Mouse (Mus musculus) heart, postnatal 4 days (tissue): ENCODE measurements around the gene Zfp384. TPM values are rescaled to one million over a fixed set of nuclear protein-coding genes. Genes with fewer than 3 reads are reported as not detected.
"Not testable (repeated sequence)": the region's sequence is repeated elsewhere in the genome, so short reads cannot be mapped to it uniquely, and the experiment has no call there.

Experiments
- DNase-seq: peaks from one replicate; pipeline ENCODE4 v3.0.0; 2021
- total RNA-seq, 2 experiments: library from RNA; stranded (reverse); gene quantifications; 2 replicates each; pipeline ENCODE4 v1.2.3; 2021

Zfp384 gene
- total RNA-seq, 2 experiments from 2014 or later: 28.5 to 30.7 TPM

- no peak for DNase-seq
Observed at GRCm38 (mm10) chr6:125017682-125018081, 8.7 kb downstream of the Zfp384 start.

- DNase-seq: peak; percentile 78
Observed at GRCm38 (mm10) chr6:125030532-125030931, 21.6 kb downstream of the Zfp384 start.

GRCm38 (mm10) chr6:125031604-125032003 lies 22.7 kb downstream of the Zfp384 start:
- no peak for DNase-seq

GRCm38 (mm10) chr6:125038666-125039065 lies 29.7 kb downstream of the Zfp384 start:
- DNase-seq: no peak

GRCm38 (mm10) chr6:125039131-125039530 lies 30.2 kb downstream of the Zfp384 start:
- no peak for DNase-seq

DNA sequence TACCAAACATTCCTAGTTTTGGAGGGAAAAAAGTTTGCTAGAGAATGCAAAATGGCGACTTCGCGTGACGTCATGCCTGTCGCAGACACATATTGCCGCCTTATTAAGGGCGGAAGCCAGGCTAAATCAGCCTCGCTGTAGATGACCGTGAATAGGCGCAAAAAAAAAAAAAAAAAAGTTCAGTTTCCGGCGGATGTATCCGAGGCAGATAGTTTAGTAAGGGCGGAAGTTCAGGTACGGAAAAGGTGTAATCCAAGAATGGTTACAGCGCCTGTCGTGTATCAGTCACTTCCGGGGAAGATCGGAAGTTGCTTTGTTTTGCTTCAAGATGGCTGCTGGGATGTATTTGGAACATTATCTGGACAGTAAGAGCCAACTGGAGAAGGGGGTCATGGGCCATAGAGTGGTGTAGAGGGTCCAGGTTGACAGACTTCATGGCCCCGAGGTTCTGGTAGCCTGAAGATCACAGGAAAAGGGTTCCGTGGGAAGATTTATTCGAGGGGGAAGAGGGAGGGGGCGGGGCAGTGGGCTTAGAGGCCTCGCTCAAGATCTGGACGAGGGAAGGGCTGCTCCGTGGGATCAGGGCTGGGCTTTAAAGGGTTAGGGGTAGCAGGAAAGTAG lies 30.7 kb downstream of the Zfp384 start, which contains the start of gene Ing4:
TSS of gene Ing4 (plus strand) at position 228 of the 621 bp plus-strand sequence.
- peak; percentile 90 for DNase-seq

DNA sequence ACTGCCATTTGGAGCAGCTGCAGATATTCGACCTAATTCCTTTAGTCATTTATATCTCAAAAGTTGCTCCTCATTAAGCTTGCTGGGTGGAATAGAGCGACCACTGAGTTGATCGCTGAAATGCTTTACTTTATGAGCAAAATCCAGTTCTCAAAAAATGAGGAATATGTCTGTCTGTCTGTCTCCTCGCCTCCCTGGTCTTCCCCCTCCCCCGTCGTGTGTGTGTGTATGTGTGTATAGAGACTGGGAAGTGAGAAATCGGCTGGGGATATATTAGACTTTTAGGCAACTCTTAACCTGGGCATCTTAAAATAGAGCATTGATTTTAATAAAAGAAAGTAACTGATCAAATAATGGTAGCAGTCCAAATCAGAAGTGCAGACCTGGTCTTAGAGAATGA lies 31.3 kb downstream of the Zfp384 start:
- no peak for DNase-seq

DNA sequence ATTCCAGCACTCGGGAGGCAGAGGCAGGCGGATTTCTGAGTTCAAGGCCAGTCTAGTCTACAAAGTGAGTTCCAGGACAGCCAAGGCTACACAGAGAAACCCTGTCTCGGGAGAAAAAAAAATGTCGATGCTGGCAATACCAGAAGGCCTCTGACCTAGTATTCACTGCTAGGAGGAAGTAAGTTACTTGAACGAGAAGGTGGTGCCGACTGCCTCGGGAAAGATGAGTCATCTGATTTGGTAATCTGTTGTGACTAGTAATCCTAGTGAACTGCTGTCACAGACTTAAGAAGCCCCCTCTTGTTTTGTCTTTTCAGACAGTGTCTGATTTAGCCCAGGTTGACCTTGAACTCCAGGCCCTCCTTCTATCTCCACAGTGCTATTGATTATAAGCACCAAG lies 32.1 kb downstream of the Zfp384 start:
- DNase-seq: no peak

- DNase-seq: no peak
Observed at GRCm38 (mm10) chr6:125042081-125042480, 33.1 kb downstream of the Zfp384 start.

- DNase-seq: peak; percentile 90
Observed at GRCm38 (mm10) chr6:125046691-125047090, 37.7 kb downstream of the Zfp384 start.

- no peak for DNase-seq
Observed at GRCm38 (mm10) chr6:125049678-125050077, 40.7 kb downstream of the Zfp384 start, which contains the start of gene Acrbp. TSS of gene Acrbp (plus strand) at chr6:125049689.

GRCm38 (mm10) chr6:125051237-125051636 lies 42.3 kb downstream of the Zfp384 start:
- DNase-seq: no peak

DNA sequence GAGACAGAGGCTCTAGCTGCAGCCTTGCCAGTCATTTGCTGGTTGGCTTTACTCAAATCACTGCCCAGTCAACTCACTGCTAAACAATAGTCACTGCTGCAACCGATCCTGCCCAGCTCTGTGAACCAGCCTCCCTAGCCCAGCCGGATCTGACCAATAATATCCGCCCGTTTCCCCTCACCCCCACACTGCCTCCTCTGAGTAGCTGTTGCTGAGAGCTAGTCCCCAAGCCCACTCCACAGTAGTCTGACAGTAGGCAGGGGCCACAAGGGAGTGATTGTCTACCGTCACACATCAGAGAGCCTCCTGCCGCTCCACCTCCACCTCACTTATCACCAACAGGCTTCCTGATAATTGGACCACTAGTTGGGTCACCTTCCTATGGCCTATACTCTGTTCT lies 52.5 kb downstream of the Zfp384 start:
- DNase-seq: no peak

- no peak for DNase-seq
Observed at GRCm38 (mm10) chr6:125062511-125062910, 53.6 kb downstream of the Zfp384 start.

DNA sequence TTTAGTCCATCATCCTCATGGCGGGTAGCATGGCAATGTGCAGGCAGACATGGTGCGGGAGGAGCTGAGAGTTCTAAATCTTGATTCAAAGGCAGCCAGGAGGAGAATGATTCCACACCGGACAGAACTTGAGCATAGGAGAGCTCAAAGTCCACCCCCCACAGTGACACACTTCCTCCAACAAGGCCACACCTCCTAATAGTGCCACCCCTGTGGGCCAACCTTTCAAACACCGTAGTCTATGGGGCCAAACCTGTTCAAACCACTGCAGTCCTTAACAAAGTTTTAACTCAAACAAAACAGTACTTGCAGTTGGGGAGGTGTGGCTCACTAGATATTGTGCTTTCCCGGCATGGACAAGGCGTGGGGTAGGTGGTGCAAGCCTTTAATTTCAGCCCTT lies 55.0 kb downstream of the Zfp384 start:
- no peak for DNase-seq

DNA sequence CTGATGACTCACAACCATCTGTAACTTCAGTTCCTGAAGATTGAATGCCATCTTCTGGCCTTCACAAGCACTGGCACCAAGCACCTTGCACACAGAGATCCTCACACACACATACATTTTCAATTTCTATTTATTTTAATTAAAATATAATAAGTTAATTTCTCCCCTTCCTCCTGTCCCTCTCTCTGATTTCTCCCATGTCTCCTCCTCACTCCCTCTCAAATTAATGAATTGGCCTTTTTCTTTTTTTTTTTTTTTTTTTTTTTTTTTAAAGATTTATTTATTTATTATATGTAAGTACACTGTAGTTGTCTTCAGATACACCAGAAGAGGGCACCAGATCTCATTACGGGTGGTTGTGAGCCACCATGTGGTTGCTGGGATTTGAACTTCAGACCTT lies 56.3 kb downstream of the Zfp384 start:
- not testable (repeated sequence) for DNase-seq

GRCm38 (mm10) chr6:125067571-125067995 lies 58.6 kb downstream of the Zfp384 start, which contains the start of gene Lpar5:
TSS of gene Lpar5 (plus strand) at chr6:125067920.
- no peak for DNase-seq

DNA sequence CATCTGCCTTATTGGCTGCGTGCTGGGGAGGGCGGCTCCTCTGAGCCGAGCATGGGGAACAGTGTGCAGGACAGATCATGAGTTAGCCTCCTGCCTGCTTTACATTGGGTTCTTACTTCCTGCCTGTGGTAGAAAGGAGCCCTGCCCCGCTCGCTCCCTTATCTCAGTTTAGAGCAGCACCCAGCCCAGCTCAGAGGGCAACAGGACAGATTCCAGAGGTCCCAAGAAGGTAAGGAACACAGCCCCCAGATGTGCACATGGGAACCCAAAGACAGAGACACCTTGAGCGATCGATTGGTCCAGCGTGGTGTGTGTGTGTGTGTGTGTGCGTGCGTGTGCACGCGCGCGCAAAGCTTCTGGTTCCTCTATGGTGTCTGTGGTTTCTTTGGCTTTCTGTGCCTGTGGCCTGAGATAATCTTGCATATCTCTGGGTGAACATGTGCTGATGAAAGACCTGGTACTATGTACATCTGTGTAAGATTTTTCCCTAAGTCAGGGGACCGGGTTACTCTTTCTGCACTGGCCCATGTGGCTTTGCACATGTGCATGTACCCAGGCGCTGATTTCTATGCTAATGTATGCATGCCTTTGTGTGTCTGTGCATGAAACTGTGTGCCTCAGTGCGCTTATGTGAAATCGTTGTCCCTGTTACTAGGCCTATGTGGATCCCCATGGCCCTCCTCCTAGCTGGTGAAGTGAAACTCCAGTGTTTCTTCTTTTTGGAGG lies 62.4 kb downstream of the Zfp384 start:
- DNase-seq: no peak

GRCm38 (mm10) chr6:125071896-125072279 lies 62.9 kb downstream of the Zfp384 start:
- peak; percentile 57 for DNase-seq

DNA sequence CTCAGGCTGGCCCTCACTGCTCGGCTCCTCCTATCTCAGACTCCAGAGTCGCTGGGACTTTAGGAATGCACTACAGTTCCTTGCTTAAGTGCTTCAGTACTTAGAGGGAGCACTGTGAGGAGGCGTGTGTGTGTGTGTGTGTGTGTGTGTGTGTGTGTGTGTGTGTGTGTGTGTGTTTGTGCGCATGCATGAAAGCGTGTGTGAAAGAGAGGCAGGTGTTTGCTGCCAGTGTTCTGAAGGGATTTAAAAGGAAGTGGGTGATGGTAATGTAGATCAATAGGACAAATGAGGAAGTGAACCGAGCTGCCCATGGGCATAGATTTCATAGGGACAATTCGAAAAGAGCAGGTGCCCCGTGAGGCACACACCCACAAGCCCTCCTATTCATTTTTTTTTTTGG lies 64.9 kb downstream of the Zfp384 start:
- no peak for DNase-seq

DNA sequence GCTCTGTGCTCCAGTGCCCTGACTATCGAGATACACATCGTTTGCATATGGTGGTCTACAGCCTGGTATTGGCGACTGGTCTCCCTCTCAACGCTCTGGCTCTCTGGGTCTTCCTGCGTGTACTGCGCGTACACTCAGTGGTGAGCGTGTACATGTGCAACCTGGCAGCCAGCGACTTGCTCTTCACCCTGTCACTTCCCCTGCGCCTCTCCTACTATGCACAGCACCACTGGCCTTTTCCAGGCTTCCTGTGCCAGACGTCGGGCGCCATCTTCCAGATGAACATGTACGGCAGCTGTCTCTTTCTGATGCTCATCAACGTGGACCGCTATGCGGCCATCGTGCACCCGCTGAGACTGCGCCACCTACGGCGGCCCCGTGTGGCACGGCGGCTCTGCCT lies 72.4 kb downstream of the Zfp384 start:
- no peak for DNase-seq

- peak; percentile 95 for DNase-seq
Observed at GRCm38 (mm10) chr6:125081797-125082560, 73.0 kb downstream of the Zfp384 start.

DNA sequence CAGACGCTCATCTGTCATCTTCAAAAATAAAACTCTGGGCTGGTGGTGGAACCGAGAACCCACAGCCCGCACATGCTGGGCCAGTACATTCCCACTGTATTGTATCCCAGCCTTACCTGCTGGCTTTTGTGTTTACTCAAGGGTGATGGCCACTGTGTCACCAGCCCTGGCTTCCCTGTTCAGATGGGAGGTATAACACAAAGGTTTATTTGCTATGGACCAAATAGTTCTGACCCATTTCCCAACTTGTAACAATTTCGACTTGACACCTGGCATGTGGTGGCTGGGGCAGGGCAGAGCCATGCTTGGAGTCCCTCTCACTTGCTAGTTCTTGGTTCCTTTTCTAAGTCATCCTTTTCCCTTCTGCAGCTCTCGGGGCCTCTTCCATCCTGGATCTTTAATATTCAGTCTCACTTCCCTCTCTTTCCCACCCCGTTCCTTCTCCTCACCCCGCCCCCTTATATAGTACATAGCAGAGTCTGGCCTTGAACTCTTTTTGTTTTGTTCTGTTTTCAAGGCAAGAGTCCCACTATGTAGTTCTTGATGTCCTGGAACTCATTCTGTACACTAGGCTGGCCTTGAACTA lies 73.9 kb downstream of the Zfp384 start:
- DNase-seq: no peak
